Mouse (Mus musculus): ENCODE data around the gene Taf8. TPM values are rescaled to one million over a fixed set of nuclear protein-coding genes. Genes with fewer than 3 reads are reported as not detected.

Gene Taf8
- polyA plus RNA-seq, 1 experiment from 2014 or later, result 34.9 TPM

GRCm38 (mm10) chr17:47448523-47449372, 53.3 kb downstream of the Taf8 start:
- 33% methylated on average over 8 of the region's 8 CpGs for WGBS

GRCm38 (mm10) chr17:47446561-47446960, 55.5 kb downstream of the Taf8 start:
- H3K27me3 ChIP-seq, result no peaks in the 10 kb centered on the region
- WGBS, result 89% methylated on average over 11 of the region's 11 CpGs
- H3K4me2 ChIP-seq (replicated peaks), result no peak overlapping the region
- no peak for ATAC-seq (ENCODE audit: low FRiP score, low read depth)
- no peak overlapping the region for H3K4me3 ChIP-seq
- H3K4me1 ChIP-seq, result peaks cover 24% of the 10 kb centered on the region
- no peaks in the 10 kb centered on the region for H3K36me3 ChIP-seq
- no peak overlapping the region for H3K27ac ChIP-seq
- H3K9me3 ChIP-seq, result no peaks in the 10 kb centered on the region
- H3K9ac ChIP-seq, result no peak overlapping the region

More at GRCm38 (mm10) chr17:47448523-47449372, 53.3 kb downstream of the Taf8 start:
- Histone ChIP-seq H3K27me3 (no peaks in the 10 kb centered on the region), H3K4me3 (no peak overlapping the region), H3K36me3 (no peaks in the 10 kb centered on the region), H3K9ac (no peak overlapping the region), H3K4me1 (peaks cover 28% of the 10 kb centered on the region), H3K27ac (no peak overlapping the region), H3K9me3 (no peaks in the 10 kb centered on the region), H3K4me2 (replicated peaks) (no peak overlapping the region)
- no peak for ATAC-seq (ENCODE audit: low FRiP score, low read depth)

- no peak overlapping the region for H3K4me2 ChIP-seq (replicated peaks)
- no peak overlapping the region for H3K27ac ChIP-seq
- H3K36me3 ChIP-seq, result no peaks in the 10 kb centered on the region
- H3K27me3 ChIP-seq, result no peaks in the 10 kb centered on the region
- H3K9ac ChIP-seq, result no peak overlapping the region
- H3K9me3 ChIP-seq, result no peaks in the 10 kb centered on the region
- peaks cover 24% of the 10 kb centered on the region for H3K4me1 ChIP-seq
- ATAC-seq (ENCODE audit: low FRiP score, low read depth), result no peak
- no peak overlapping the region for H3K4me3 ChIP-seq
- 81% methylated on average over 9 of the region's 9 CpGs for WGBS
Observed at GRCm38 (mm10) chr17:47446025-47446424, 56.1 kb downstream of the Taf8 start.

- H3K4me2 ChIP-seq (replicated peaks), result no peak overlapping the region
- H3K9me3 ChIP-seq, result no peaks in the 10 kb centered on the region
- no peak overlapping the region for H3K9ac ChIP-seq
- H3K27ac ChIP-seq, result no peak overlapping the region
- peaks cover 25% of the 10 kb centered on the region for H3K4me1 ChIP-seq
- 73% methylated on average over 11 of the region's 11 CpGs for WGBS
- no peaks in the 10 kb centered on the region for H3K36me3 ChIP-seq
- no peak for ATAC-seq (ENCODE audit: low FRiP score, low read depth)
- peaks cover 2% of the 10 kb centered on the region; the same call in 1 of the 2 replicates for H3K27me3 ChIP-seq
- no peak overlapping the region for H3K4me3 ChIP-seq
Observed at GRCm38 (mm10) chr17:47445518-47445917, 56.6 kb downstream of the Taf8 start.

GRCm38 (mm10) chr17:47444113-47444512, 58.0 kb downstream of the Taf8 start:
- no peak overlapping the region for H3K27ac ChIP-seq
- H3K4me2 ChIP-seq (replicated peaks), result no peak overlapping the region
- peaks cover 19% of the 10 kb centered on the region for H3K4me1 ChIP-seq
- H3K9ac ChIP-seq, result 0 out of 2 replicates have a peak overlapping the region, but pooled peaks have one; percentile 13
- no peak overlapping the region for H3K4me3 ChIP-seq
- ATAC-seq (ENCODE audit: low FRiP score, low read depth), result no peak
- WGBS, result 79% methylated on average over 6 of the region's 6 CpGs
- no peaks in the 10 kb centered on the region for H3K36me3 ChIP-seq
- no peaks in the 10 kb centered on the region for H3K9me3 ChIP-seq
- peaks cover 16% of the 10 kb centered on the region for H3K27me3 ChIP-seq

- H3K27me3 ChIP-seq, result peaks cover 35% of the 10 kb centered on the region
- H3K27ac ChIP-seq, result no peak overlapping the region
- H3K4me3 ChIP-seq, result no peak overlapping the region
- H3K4me1 ChIP-seq, result peaks cover 9% of the 10 kb centered on the region
- WGBS, result 73% methylated on average over 3 of the region's 3 CpGs
- ATAC-seq (ENCODE audit: low FRiP score, low read depth), result no peak
- no peak overlapping the region for H3K9ac ChIP-seq
- no peak overlapping the region for H3K4me2 ChIP-seq (replicated peaks)
- H3K36me3 ChIP-seq, result no peaks in the 10 kb centered on the region
- no peaks in the 10 kb centered on the region for H3K9me3 ChIP-seq
Observed at GRCm38 (mm10) chr17:47442271-47442670, 59.8 kb downstream of the Taf8 start.

GRCm38 (mm10) chr17:47441296-47442051, 60.6 kb downstream of the Taf8 start:
- Histone ChIP-seq H3K36me3 (no peaks in the 10 kb centered on the region), H3K4me1 (peaks cover 14% of the 10 kb centered on the region), H3K4me3 (no peak overlapping the region), H3K4me2 (replicated peaks) (no peak overlapping the region), H3K27me3 (peaks cover 43% of the 10 kb centered on the region), H3K9me3 (no peaks in the 10 kb centered on the region), H3K27ac (no peak overlapping the region), H3K9ac (no peak overlapping the region; the same call in 1 of the 2 replicates)
- WGBS, result 44% methylated on average over 19 of the region's 19 CpGs
- ATAC-seq (ENCODE audit: low FRiP score, low read depth), result no peak

- Histone ChIP-seq H3K27ac (no peak overlapping the region), H3K4me3 (no peak overlapping the region), H3K4me1 (peaks cover 17% of the 10 kb centered on the region), H3K36me3 (no peaks in the 10 kb centered on the region), H3K9me3 (no peaks in the 10 kb centered on the region), H3K27me3 (peaks cover 52% of the 10 kb centered on the region), H3K9ac (no peak overlapping the region), H3K4me2 (replicated peaks) (no peak overlapping the region)
- ATAC-seq (ENCODE audit: low FRiP score, low read depth), result no peak
- WGBS, result 10% methylated on average over 9 of the region's 9 CpGs
Observed at GRCm38 (mm10) chr17:47440359-47440890, 61.7 kb downstream of the Taf8 start.

GRCm38 (mm10) chr17:47439396-47440028, 62.6 kb downstream of the Taf8 start:
- Histone ChIP-seq H3K9me3 (no peaks in the 10 kb centered on the region), H3K27ac (no peak overlapping the region), H3K27me3 (peaks cover 60% of the 10 kb centered on the region), H3K9ac (no peak overlapping the region), H3K4me3 (no peak overlapping the region), H3K4me1 (peaks cover 17% of the 10 kb centered on the region), H3K4me2 (replicated peaks) (no peak overlapping the region), H3K36me3 (no peaks in the 10 kb centered on the region)
- no peak for ATAC-seq (ENCODE audit: low FRiP score, low read depth)
- WGBS, result 43% methylated on average over 9 of the region's 9 CpGs

- no peaks in the 10 kb centered on the region for H3K36me3 ChIP-seq
- H3K4me2 ChIP-seq (replicated peaks), result no peak overlapping the region
- peaks cover 60% of the 10 kb centered on the region for H3K27me3 ChIP-seq
- no peak for ATAC-seq (ENCODE audit: low FRiP score, low read depth)
- WGBS, result 70% methylated on average over 6 of the region's 6 CpGs
- H3K27ac ChIP-seq, result no peak overlapping the region
- no peak overlapping the region for H3K4me3 ChIP-seq
- no peak overlapping the region for H3K9ac ChIP-seq
- H3K4me1 ChIP-seq, result peaks cover 17% of the 10 kb centered on the region
- H3K9me3 ChIP-seq, result no peaks in the 10 kb centered on the region
Observed at GRCm38 (mm10) chr17:47438611-47439010, 63.5 kb downstream of the Taf8 start.

GRCm38 (mm10) chr17:47436907-47437547, 65.1 kb downstream of the Taf8 start, which contains the start of gene 1700001C19Rik:
TSS of gene 1700001C19Rik (minus strand) at chr17:47437376.
- no peak within 1 kb of the TSS for H3K27ac ChIP-seq
- H3K9ac ChIP-seq, result peak within 1 kb of the TSS; percentile 55
- peak within 1 kb of the TSS; percentile 46 for H3K4me3 ChIP-seq
- H3K27me3 ChIP-seq, result peaks cover 63% of the 10 kb centered on the region
- ATAC-seq (ENCODE audit: low FRiP score, low read depth), result no peak
- no peaks in the 10 kb centered on the region for H3K36me3 ChIP-seq
- H3K9me3 ChIP-seq, result no peaks in the 10 kb centered on the region
- peaks cover 17% of the 10 kb centered on the region for H3K4me1 ChIP-seq
- H3K4me2 ChIP-seq (replicated peaks), result peak within 1 kb of the TSS; percentile 77
- 2% methylated on average over 25 of the region's 25 CpGs for WGBS

Measured in limb, embryonic 13.5 days (tissue).